Mouse (Mus musculus): ENCODE measurements around the gene Clmn. TPM values are rescaled to one million over a fixed set of nuclear protein-coding genes. Genes with fewer than 3 reads are reported as not detected.
"Not testable (repeated sequence)": the region's sequence is repeated elsewhere in the genome, so short reads cannot be mapped to it uniquely, and the experiment has no call there.

Clmn gene
- polyA plus RNA-seq, 1 experiment from 2014 or later = 5.1 TPM

- no peak overlapping the region for H3K4me3 ChIP-seq (ENCODE audit: low read length)
- no peaks in the 10 kb centered on the region for H3K9me3 ChIP-seq (ENCODE audit: low read length)
- ATAC-seq (ENCODE audit: low FRiP score, low TSS enrichment) = no peak
- H3K36me3 ChIP-seq (ENCODE audit: insufficient read depth, low read length) = no peaks in the 10 kb centered on the region
- no peak overlapping the region for H3K27ac ChIP-seq (ENCODE audit: low read length)
- 49% methylated on average over 12 of the region's 12 CpGs for WGBS
- H3K4me2 ChIP-seq (replicated peaks; ENCODE audit: low read depth, low read length) = no peak overlapping the region
- no peak overlapping the region for H3K9ac ChIP-seq (replicated peaks; ENCODE audit: low read length)
- peaks cover 31% of the 10 kb centered on the region for H3K4me1 ChIP-seq (ENCODE audit: insufficient read depth, low read length)
- no peaks in the 10 kb centered on the region for H3K27me3 ChIP-seq (ENCODE audit: insufficient read depth, low read length)
Measured at GRCm38 (mm10) chr12:104740841-104741787, 123.8 kb downstream of the Clmn start.

DNA sequence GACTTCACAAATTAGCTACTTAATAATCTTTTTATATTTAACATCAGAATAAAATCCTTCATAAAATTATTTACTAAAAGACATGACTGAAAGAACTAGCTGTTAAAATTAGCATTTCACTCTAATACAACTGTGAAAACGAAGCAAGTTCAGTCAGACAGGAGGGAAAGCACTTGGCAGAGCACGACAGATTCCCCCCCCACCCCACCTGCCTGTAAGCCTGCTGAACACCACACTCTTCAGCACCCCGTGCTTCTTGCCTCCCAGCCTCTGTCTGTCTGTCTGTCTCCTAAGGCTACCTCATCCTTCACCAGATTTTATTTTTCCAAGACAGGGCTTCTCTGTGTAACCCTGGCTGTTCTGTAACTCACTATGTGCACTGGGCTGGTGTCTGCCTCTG, 125.9 kb downstream of the Clmn start:
- Histone ChIP-seq H3K9me3 (ENCODE audit: low read length) (no peaks in the 10 kb centered on the region), H3K36me3 (ENCODE audit: insufficient read depth, low read length) (peaks cover 4% of the 10 kb centered on the region; the same call in 1 of the 2 replicates), H3K27me3 (ENCODE audit: insufficient read depth, low read length) (no peaks in the 10 kb centered on the region), H3K4me3 (ENCODE audit: low read length) (no peak overlapping the region), H3K9ac (replicated peaks; ENCODE audit: low read length) (no peak overlapping the region), H3K4me2 (replicated peaks; ENCODE audit: low read depth, low read length) (no peak overlapping the region), H3K27ac (ENCODE audit: low read length) (no peak overlapping the region), H3K4me1 (ENCODE audit: insufficient read depth, low read length) (peaks cover 31% of the 10 kb centered on the region)
- ATAC-seq (ENCODE audit: low FRiP score, low TSS enrichment) = no peak
- WGBS = 30% methylated on average over 3 of the region's 3 CpGs

GRCm38 (mm10) chr12:104738446-104738845, 126.4 kb downstream of the Clmn start:
- no peak overlapping the region for H3K4me2 ChIP-seq (replicated peaks; ENCODE audit: low read depth, low read length)
- peak; percentile 85 for ATAC-seq (ENCODE audit: low FRiP score, low TSS enrichment)
- H3K9ac ChIP-seq (replicated peaks; ENCODE audit: low read length) = no peak overlapping the region
- WGBS = 17% methylated on average over 9 of the region's 9 CpGs
- no peak overlapping the region for H3K4me3 ChIP-seq (ENCODE audit: low read length)
- peaks cover 31% of the 10 kb centered on the region for H3K4me1 ChIP-seq (ENCODE audit: insufficient read depth, low read length)
- peaks cover 4% of the 10 kb centered on the region; the same call in 1 of the 2 replicates for H3K36me3 ChIP-seq (ENCODE audit: insufficient read depth, low read length)
- H3K27ac ChIP-seq (ENCODE audit: low read length) = 0 out of 2 replicates have a peak overlapping the region, but pooled peaks have one; percentile 48
- no peaks in the 10 kb centered on the region for H3K27me3 ChIP-seq (ENCODE audit: insufficient read depth, low read length)
- no peaks in the 10 kb centered on the region for H3K9me3 ChIP-seq (ENCODE audit: low read length)

- H3K9ac ChIP-seq (replicated peaks; ENCODE audit: low read length) = no peak overlapping the region
- WGBS = 72% methylated on average over 10 of the region's 10 CpGs
- peaks cover 6% of the 10 kb centered on the region; the same call in 1 of the 2 replicates for H3K36me3 ChIP-seq (ENCODE audit: insufficient read depth, low read length)
- no peaks in the 10 kb centered on the region for H3K27me3 ChIP-seq (ENCODE audit: insufficient read depth, low read length)
- H3K4me3 ChIP-seq (ENCODE audit: low read length) = no peak overlapping the region
- no peak overlapping the region for H3K27ac ChIP-seq (ENCODE audit: low read length)
- no peak for ATAC-seq (ENCODE audit: low FRiP score, low TSS enrichment)
- H3K9me3 ChIP-seq (ENCODE audit: low read length) = no peaks in the 10 kb centered on the region
- H3K4me1 ChIP-seq (ENCODE audit: insufficient read depth, low read length) = peaks cover 31% of the 10 kb centered on the region
- H3K4me2 ChIP-seq (replicated peaks; ENCODE audit: low read depth, low read length) = no peak overlapping the region
Measured at GRCm38 (mm10) chr12:104737666-104738065, 127.2 kb downstream of the Clmn start.

DNA sequence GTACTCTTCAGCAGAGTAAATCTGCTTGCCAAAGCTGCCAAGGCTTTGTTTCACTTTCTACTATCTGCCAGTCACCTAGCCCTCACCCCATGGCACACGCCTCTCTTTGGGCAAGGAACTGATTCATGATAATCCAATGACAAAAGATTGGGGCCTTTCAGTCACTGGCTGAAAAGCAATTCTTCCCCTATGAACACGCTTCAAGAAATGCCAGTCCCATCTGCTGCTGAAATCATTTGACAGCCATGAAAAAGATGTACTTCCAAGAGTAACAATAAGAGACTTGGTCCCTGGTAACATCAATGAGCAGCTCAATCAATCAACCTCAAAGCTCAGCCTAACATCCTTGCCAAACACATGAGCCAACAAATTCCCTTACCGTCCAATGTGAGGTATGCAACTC, 128.9 kb downstream of the Clmn start:
- H3K4me3 ChIP-seq (ENCODE audit: low read length) = no peak overlapping the region
- 46% methylated on average over 3 of the region's 3 CpGs for WGBS

DNA sequence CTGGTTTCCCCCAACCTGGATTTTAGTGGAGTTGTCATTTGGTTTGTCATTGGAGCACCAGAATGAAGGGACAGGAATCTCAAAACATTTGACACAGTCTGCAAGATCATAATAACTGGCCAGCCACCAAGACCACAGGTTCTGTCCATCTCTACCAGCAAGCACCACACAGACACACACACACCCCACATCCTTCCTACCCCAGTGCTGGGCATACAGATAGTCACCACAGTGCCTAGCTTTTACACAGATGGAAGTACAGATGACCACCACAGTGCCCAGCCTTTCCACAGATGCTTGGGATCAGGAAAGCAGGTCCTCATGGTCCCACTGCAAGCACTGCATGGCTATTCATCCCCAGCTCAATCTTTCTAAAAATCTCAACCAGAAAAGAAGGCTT, 131.7 kb downstream of the Clmn start:
- Histone ChIP-seq H3K9me3 (ENCODE audit: low read length) (no peaks in the 10 kb centered on the region), H3K36me3 (ENCODE audit: insufficient read depth, low read length) (peaks cover 29% of the 10 kb centered on the region), H3K9ac (replicated peaks; ENCODE audit: low read length) (no peak overlapping the region), H3K4me2 (replicated peaks; ENCODE audit: low read depth, low read length) (no peak overlapping the region), H3K4me1 (ENCODE audit: insufficient read depth, low read length) (peaks cover 3% of the 10 kb centered on the region; the same call in 1 of the 2 replicates), H3K27ac (ENCODE audit: low read length) (no peak overlapping the region), H3K27me3 (ENCODE audit: insufficient read depth, low read length) (no peaks in the 10 kb centered on the region), H3K4me3 (ENCODE audit: low read length) (no peak overlapping the region)
- no peak for ATAC-seq (ENCODE audit: low FRiP score, low TSS enrichment)

More for the DNA sequence above, 128.9 kb downstream of the Clmn start:
- Histone ChIP-seq H3K9ac (replicated peaks; ENCODE audit: low read length) (no peak overlapping the region), H3K36me3 (ENCODE audit: insufficient read depth, low read length) (peaks cover 13% of the 10 kb centered on the region), H3K9me3 (ENCODE audit: low read length) (no peaks in the 10 kb centered on the region), H3K27me3 (ENCODE audit: insufficient read depth, low read length) (no peaks in the 10 kb centered on the region), H3K27ac (ENCODE audit: low read length) (no peak overlapping the region), H3K4me2 (replicated peaks; ENCODE audit: low read depth, low read length) (no peak overlapping the region), H3K4me1 (ENCODE audit: insufficient read depth, low read length) (peaks cover 20% of the 10 kb centered on the region)
- no peak for ATAC-seq (ENCODE audit: low FRiP score, low TSS enrichment)

GRCm38 (mm10) chr12:104731782-104732181, 133.1 kb downstream of the Clmn start:
- no peak for ATAC-seq (ENCODE audit: low FRiP score, low TSS enrichment)

DNA sequence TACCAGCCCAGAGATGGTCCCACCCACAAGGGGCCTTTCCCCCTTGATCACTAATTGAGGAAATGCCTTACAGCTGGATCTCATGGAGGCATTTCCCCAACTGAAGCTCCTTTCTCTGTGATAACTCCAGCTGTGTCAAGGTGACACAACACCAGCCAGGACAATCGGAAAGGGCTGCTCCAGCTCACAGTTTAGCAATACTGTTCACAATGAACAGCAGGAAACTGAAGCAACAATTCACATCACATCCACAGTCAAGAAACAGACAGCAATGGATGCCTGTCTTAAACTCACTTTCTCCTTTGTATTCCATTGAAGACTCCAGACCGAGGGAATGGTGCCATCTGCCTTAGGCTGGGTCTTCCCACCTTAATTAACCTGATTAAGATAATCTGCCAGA, 138.4 kb downstream of the Clmn start:
- not testable (repeated sequence) for H3K9me3 ChIP-seq (ENCODE audit: low read length); ATAC-seq (ENCODE audit: low FRiP score, low TSS enrichment); H3K4me2 ChIP-seq (replicated peaks; ENCODE audit: low read depth, low read length); H3K27ac ChIP-seq (ENCODE audit: low read length); H3K4me3 ChIP-seq (ENCODE audit: low read length); H3K4me1 ChIP-seq (ENCODE audit: insufficient read depth, low read length); H3K27me3 ChIP-seq (ENCODE audit: insufficient read depth, low read length); H3K9ac ChIP-seq (replicated peaks; ENCODE audit: low read length)
- 93% methylated on average over 2 of the region's 2 CpGs for WGBS
- H3K36me3 ChIP-seq (ENCODE audit: insufficient read depth, low read length) = peaks cover 57% of the 10 kb centered on the region

More at GRCm38 (mm10) chr12:104731782-104732181, 133.1 kb downstream of the Clmn start:
- Histone ChIP-seq H3K9ac (replicated peaks; ENCODE audit: low read length) (no peak overlapping the region), H3K4me3 (ENCODE audit: low read length) (no peak overlapping the region), H3K36me3 (ENCODE audit: insufficient read depth, low read length) (peaks cover 39% of the 10 kb centered on the region), H3K27ac (ENCODE audit: low read length) (no peak overlapping the region), H3K27me3 (ENCODE audit: insufficient read depth, low read length) (no peaks in the 10 kb centered on the region), H3K4me2 (replicated peaks; ENCODE audit: low read depth, low read length) (no peak overlapping the region), H3K4me1 (ENCODE audit: insufficient read depth, low read length) (no peaks in the 10 kb centered on the region; the same call in 1 of the 2 replicates), H3K9me3 (ENCODE audit: low read length) (no peaks in the 10 kb centered on the region)
- WGBS = 85% methylated on average over 3 of the region's 3 CpGs

GRCm38 (mm10) chr12:104722056-104722455, 142.8 kb downstream of the Clmn start:
- H3K4me2 ChIP-seq (replicated peaks; ENCODE audit: low read depth, low read length) = no peak overlapping the region
- H3K27me3 ChIP-seq (ENCODE audit: insufficient read depth, low read length) = no peaks in the 10 kb centered on the region
- H3K9me3 ChIP-seq (ENCODE audit: low read length) = no peaks in the 10 kb centered on the region
- H3K36me3 ChIP-seq (ENCODE audit: insufficient read depth, low read length) = peaks cover 39% of the 10 kb centered on the region
- no peak overlapping the region for H3K9ac ChIP-seq (replicated peaks; ENCODE audit: low read length)
- ATAC-seq (ENCODE audit: low FRiP score, low TSS enrichment) = no peak
- no peak overlapping the region for H3K4me3 ChIP-seq (ENCODE audit: low read length)
- H3K27ac ChIP-seq (ENCODE audit: low read length) = no peak overlapping the region
- 91% methylated on average over 10 of the region's 10 CpGs for WGBS
- no peaks in the 10 kb centered on the region for H3K4me1 ChIP-seq (ENCODE audit: insufficient read depth, low read length)

DNA sequence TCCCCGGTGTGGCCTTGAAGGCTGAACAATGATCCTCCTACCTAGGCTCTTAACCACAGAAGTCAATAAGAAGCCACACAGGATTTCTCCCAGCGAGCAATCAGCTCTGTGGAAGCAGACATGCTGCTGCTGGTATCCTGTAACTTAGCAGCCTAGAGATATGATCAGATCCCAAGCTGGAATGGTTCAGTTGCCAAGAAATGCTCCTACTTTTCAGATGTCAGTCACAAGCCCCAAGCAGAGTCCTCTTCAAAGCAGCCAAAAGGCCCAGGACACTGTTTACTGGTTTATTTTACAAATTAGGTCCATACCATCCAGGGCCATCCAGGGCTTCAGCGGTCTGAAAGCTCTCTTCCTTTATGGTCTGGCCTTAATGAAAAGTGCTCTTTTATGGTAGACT, 143.9 kb downstream of the Clmn start:
- no peak overlapping the region for H3K4me3 ChIP-seq (ENCODE audit: low read length)
- peaks cover 43% of the 10 kb centered on the region for H3K36me3 ChIP-seq (ENCODE audit: insufficient read depth, low read length)
- H3K4me2 ChIP-seq (replicated peaks; ENCODE audit: low read depth, low read length) = no peak overlapping the region
- no peak overlapping the region for H3K27ac ChIP-seq (ENCODE audit: low read length)
- WGBS = 53% methylated on average over 3 of the region's 3 CpGs
- H3K9ac ChIP-seq (replicated peaks; ENCODE audit: low read length) = no peak overlapping the region
- no peak for ATAC-seq (ENCODE audit: low FRiP score, low TSS enrichment)
- H3K27me3 ChIP-seq (ENCODE audit: insufficient read depth, low read length) = no peaks in the 10 kb centered on the region
- no peaks in the 10 kb centered on the region for H3K9me3 ChIP-seq (ENCODE audit: low read length)
- no peaks in the 10 kb centered on the region for H3K4me1 ChIP-seq (ENCODE audit: insufficient read depth, low read length)
